Mouse (Mus musculus) stomach, postnatal 0 days (tissue): Measurements from ENCODE around the gene Tmbim6. TPM values are rescaled to one million over a fixed set of nuclear protein-coding genes. Genes with fewer than 3 reads are reported as not detected.

Experiments used
- ATAC-seq: fragments of 200-750 bp; cut with Nextera tagmentation; 2 replicates; pipeline ENCODE4 v1.8.0; 2017; ENCODE audit not compliant: low FRiP score, low TSS enrichment
- DNase-seq: peaks from one replicate; pipeline ENCODE4 v3.0.0-alpha.2; 2016; ENCODE audit warnings: low spot score
- H3K27ac ChIP-seq: fragments of 300-500 bp; sonication (generic); replicated peaks from 2 replicates; pipeline ENCODE4 v1.5.1; 2014; ENCODE audit warnings: mild to moderate bottlenecking, control low read depth
- H3K27me3 ChIP-seq: fragments of 300-500 bp; sonication (generic); 2 replicates; pipeline ENCODE4 v1.6.1; 2014; ENCODE audit warnings: low read length; ENCODE audit not compliant: control insufficient read depth, insufficient read depth
- H3K36me3 ChIP-seq: fragments of 300-500 bp; sonication (generic); 2 replicates; pipeline ENCODE4 v1.6.1; 2014; ENCODE audit warnings: low read length, mixed read lengths; ENCODE audit not compliant: control insufficient read depth, insufficient read depth
- H3K4me1 ChIP-seq: fragments of 300-500 bp; sonication (generic); replicated peaks from 2 replicates; pipeline ENCODE4 v1.6.1; 2014; ENCODE audit warnings: antibody characterized with exemption; ENCODE audit not compliant: control insufficient read depth, insufficient read depth
- H3K4me2 ChIP-seq: fragments of 300-500 bp; sonication (generic); replicated peaks from 2 replicates; pipeline ENCODE4 v1.6.1; 2014; ENCODE audit warnings: low read depth, mild to moderate bottlenecking, control low read depth, moderate library complexity
- H3K4me3 ChIP-seq: fragments of 300-500 bp; sonication (generic); 2 replicates; pipeline ENCODE4 v1.5.1; 2014; ENCODE audit warnings: low read depth, low read length, control low read depth
- H3K9ac ChIP-seq: fragments of 300-500 bp; sonication (generic); 2 replicates; pipeline ENCODE4 v1.6.1; 2014; ENCODE audit warnings: mild to moderate bottlenecking, low read length, control low read depth, mixed read lengths
- H3K9me3 ChIP-seq: fragments of 300-500 bp; sonication (generic); 2 replicates; pipeline ENCODE4 v1.6.1; 2016; ENCODE audit warnings: low read length; ENCODE audit not compliant: control insufficient read depth
- CTCF ChIP-seq: IDR thresholded peaks from 2 replicates; pipeline ENCODE4 v1.5.1; 2016; ENCODE audit warnings: antibody characterized with exemption, low read depth, mild to moderate bottlenecking, moderate library complexity
- EP300 ChIP-seq: optimal IDR thresholded peaks from 2 replicates; pipeline ENCODE3; 2016; ENCODE audit warnings: antibody characterized with exemption
- WGBS: fragments of 180-500 bp; shearing (Covaris S2); extraction: QIAGEN DNeasy Blood & Tissue Kit; methylation state at CpG from one replicate; pipeline ENCODE4 v1.1.7; 2014; 5-methylcytosine and 5-hydroxymethylcytosine counted together
- polyA plus RNA-seq: library from polyadenylated mRNA; unstranded; fragments of >200 nt; fragmentation: Nextera tagmentation; extraction: Ambion mirVana; gene quantifications from 2 replicates; pipeline ENCODE4 v1.2.1, GENCODE M21; 2015

Gene Tmbim6
- polyA plus RNA-seq, 1 experiment from 2014 or later = 469 TPM

DNA sequence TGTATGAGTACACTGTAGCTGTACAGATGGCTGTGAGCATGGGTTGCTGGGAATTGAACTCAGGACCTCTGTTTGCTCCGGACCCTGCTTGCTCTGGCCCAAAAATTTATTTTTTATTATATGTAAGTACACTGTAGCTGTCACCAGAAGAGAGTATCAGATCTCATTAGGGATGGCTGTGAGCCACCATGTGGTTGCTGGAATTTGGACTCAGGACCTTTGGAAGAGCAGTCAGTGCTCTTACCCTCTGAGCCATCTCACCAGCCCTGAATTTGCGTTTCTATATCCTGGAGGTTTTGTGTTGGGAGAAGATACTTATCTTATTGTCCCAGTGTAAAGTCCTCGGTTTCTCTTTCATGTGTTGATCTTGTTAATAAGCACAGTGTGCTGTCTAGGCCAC lies 5.9 kb upstream of the Tmbim6 start:
- Histone ChIP-seq H3K9me3 (no peaks in the 10 kb centered on the region), H3K27ac (no peak overlapping the region), H3K9ac (no peak overlapping the region), H3K4me3 (no peak overlapping the region), H3K36me3 (no peaks in the 10 kb centered on the region), H3K4me1 (no peaks in the 10 kb centered on the region), H3K27me3 (no peaks in the 10 kb centered on the region), H3K4me2 (no peak overlapping the region)
- 68% methylated on average over 3 of the region's 3 CpGs for WGBS
- no peak for DNase-seq
- no peak for ATAC-seq
- TF ChIP-seq CTCF = no peak
- TF ChIP-seq EP300 = no peak

DNA sequence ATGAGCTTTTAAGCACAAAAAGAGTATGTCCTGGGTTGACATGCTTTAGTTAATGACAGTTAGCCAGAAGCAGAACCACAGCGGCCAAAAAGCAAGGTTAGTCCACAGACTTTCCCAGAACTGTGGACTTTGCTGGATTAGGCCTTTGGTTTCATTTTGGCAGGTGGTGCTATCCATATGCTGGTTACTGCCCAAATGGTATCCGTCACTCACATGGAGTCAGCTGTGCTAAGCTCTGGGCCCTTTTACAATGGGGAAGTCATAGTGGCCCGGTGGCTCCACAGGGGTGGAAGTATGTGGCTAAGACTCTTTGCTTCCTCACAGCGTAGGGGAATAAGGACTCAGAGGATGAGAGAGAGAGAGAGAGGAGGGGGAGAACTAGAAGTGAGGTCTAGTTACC lies 4.7 kb upstream of the Tmbim6 start:
- Histone ChIP-seq H3K9me3 (no peaks in the 10 kb centered on the region), H3K27ac (no peak overlapping the region), H3K9ac (no peak overlapping the region), H3K4me2 (no peak overlapping the region), H3K4me1 (no peaks in the 10 kb centered on the region), H3K4me3 (no peak overlapping the region), H3K27me3 (no peaks in the 10 kb centered on the region), H3K36me3 (no peaks in the 10 kb centered on the region)
- WGBS = 74% methylated on average over 4 of the region's 4 CpGs
- ATAC-seq = no peak
- TF ChIP-seq EP300 (no peak), CTCF (no peak)
- DNase-seq = no peak

GRCm38 (mm10) chr15:99390472-99391401 lies 1.9 kb upstream of the Tmbim6 start:
- no peak for ATAC-seq
- no peak overlapping the region for H3K4me2 ChIP-seq
- H3K9ac ChIP-seq = no peak overlapping the region
- H3K27me3 ChIP-seq = no peaks in the 10 kb centered on the region
- no peak overlapping the region for H3K27ac ChIP-seq
- DNase-seq = no peak
- H3K9me3 ChIP-seq = no peaks in the 10 kb centered on the region
- H3K36me3 ChIP-seq = no peaks in the 10 kb centered on the region
- no peak for TF ChIP-seq CTCF
- TF ChIP-seq EP300 = no peak
- WGBS = 57% methylated on average over 7 of the region's 7 CpGs
- 0 out of 2 replicates have a peak, but pooled peaks cover 2% of the 10 kb centered on the region for H3K4me1 ChIP-seq
- H3K4me3 ChIP-seq = no peak overlapping the region

GRCm38 (mm10) chr15:99391975-99392374 lies 707 bp upstream of the Tmbim6 start:
- Histone ChIP-seq H3K4me1 (0 out of 2 replicates have a peak, but pooled peaks cover 4% of the 10 kb centered on the region), H3K9me3 (no peaks in the 10 kb centered on the region), H3K36me3 (no peaks in the 10 kb centered on the region), H3K27ac (peak overlapping the region; percentile 82), H3K9ac (no peak overlapping the region; the same call in 1 of the 2 replicates), H3K4me3 (peak overlapping the region; percentile 28; the same call in 1 of the 2 replicates), H3K4me2 (peak overlapping the region; percentile 45), H3K27me3 (no peaks in the 10 kb centered on the region)
- 80% methylated on average over 6 of the region's 6 CpGs for WGBS
- DNase-seq = peak; percentile 43
- no peak for ATAC-seq
- no peak for TF ChIP-seq CTCF
- no peak for TF ChIP-seq EP300

DNA sequence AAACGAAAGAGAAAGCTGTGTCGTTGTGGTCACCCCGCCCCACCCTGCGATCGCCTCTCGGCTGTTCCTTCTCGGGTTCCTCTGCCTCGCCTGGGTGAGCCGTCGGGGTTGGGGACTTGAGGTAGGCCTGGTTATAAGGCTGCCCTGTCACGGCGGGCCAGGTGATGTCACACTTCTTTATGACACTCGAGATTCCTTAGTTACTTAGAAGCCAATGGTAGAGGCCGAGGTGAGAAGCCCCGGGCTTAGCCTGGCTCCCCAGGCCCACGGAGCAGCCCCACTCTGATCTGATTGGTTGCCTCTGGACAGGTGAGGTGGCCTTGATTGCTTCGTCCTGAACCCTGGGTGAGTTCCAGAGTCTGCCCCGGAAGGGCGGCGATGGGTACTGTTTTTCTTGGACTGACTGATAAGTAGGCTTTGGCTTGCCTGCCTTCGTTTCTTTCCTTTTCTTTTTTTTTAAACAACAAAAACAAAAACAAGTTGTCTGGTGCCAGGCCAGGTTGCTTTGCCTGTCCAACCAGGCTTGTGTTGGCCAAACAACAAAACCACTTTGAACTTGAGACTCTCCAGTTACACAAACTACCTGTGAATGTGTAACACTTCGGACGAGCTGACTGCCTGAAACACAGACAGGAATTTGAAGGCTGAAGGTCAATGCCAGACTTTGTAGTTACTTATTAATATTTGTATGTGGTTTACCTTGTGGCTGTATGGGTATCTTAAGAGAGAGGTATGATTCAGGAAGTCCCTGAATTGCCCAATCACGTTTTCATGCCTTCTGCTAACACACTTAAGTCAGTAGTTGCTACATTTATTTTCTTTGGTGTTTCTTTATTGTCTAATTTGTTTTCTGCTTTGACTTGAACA lies 937 bp downstream of the Tmbim6 start:
- peak; percentile 88 for DNase-seq
- TF ChIP-seq EP300 (no peak), CTCF (no peak)
- H3K27me3 ChIP-seq = no peaks in the 10 kb centered on the region
- 3% methylated on average over 24 of the region's 24 CpGs for WGBS
- H3K4me2 ChIP-seq = peak overlapping the region; percentile 81
- peak overlapping the region; percentile 96 for H3K9ac ChIP-seq
- H3K27ac ChIP-seq = peak overlapping the region; percentile 98
- peak overlapping the region; percentile 93 for H3K4me3 ChIP-seq
- 0 out of 2 replicates have a peak, but pooled peaks cover 4% of the 10 kb centered on the region for H3K4me1 ChIP-seq
- peak; percentile 82 for ATAC-seq
- H3K36me3 ChIP-seq = no peaks in the 10 kb centered on the region
- H3K9me3 ChIP-seq = no peaks in the 10 kb centered on the region
